Mouse (Mus musculus): Measurements from ENCODE around the gene Gm20721.
A peak's percentile ranks its signal among the peaks of the same experiment; 100 is the strongest.
"Not testable (repeated sequence)": the region's sequence is repeated elsewhere in the genome, so short reads cannot be mapped to it uniquely, and the experiment has no call there.

Gm20721 gene

GRCm38 (mm10) chr2:174346612-174346998 lies at the start of gene Gm20721:
TSS of gene Gm20721 (minus strand) at chr2:174346712.
- DNase-seq: no peak

- no peak for DNase-seq
Measured at GRCm38 (mm10) chr2:174393383-174393782, 46.9 kb upstream of the Gm20721 start.

GRCm38 (mm10) chr2:174392554-174392953 lies 46.0 kb upstream of the Gm20721 start:
- no peak for DNase-seq

GRCm38 (mm10) chr2:174391936-174392335 lies 45.4 kb upstream of the Gm20721 start:
- DNase-seq: no peak

GRCm38 (mm10) chr2:174381021-174381420 lies 34.5 kb upstream of the Gm20721 start:
- DNase-seq: no peak

- no peak for DNase-seq
Measured at GRCm38 (mm10) chr2:174366571-174366970, 20.1 kb upstream of the Gm20721 start.

- DNase-seq: no peak
Measured at GRCm38 (mm10) chr2:174359656-174360055, 13.1 kb upstream of the Gm20721 start.

GRCm38 (mm10) chr2:174358516-174358915 lies 12.0 kb upstream of the Gm20721 start:
- DNase-seq: no peak

- not testable (repeated sequence) for DNase-seq
Measured at GRCm38 (mm10) chr2:174346999-174347668, 622 bp upstream of the Gm20721 start.

- DNase-seq: no peak
Measured at GRCm38 (mm10) chr2:174344996-174345395, 1.5 kb downstream of the Gm20721 start.

GRCm38 (mm10) chr2:174344003-174344655 lies 2.4 kb downstream of the Gm20721 start:
- peak; percentile 84 to 91 for DNase-seq

- DNase-seq: no peak
Measured at GRCm38 (mm10) chr2:174343566-174343965, 2.9 kb downstream of the Gm20721 start.

GRCm38 (mm10) chr2:174342793-174343400 lies 3.6 kb downstream of the Gm20721 start:
- DNase-seq: no peak

- no peak for DNase-seq
Measured at GRCm38 (mm10) chr2:174340893-174341580, 5.5 kb downstream of the Gm20721 start.

GRCm38 (mm10) chr2:174340229-174340892 lies 6.2 kb downstream of the Gm20721 start:
- no peak for DNase-seq

GRCm38 (mm10) chr2:174339701-174340100 lies 6.8 kb downstream of the Gm20721 start:
- no peak for DNase-seq

GRCm38 (mm10) chr2:174337275-174337674 lies 9.2 kb downstream of the Gm20721 start:
- DNase-seq: no peak

GRCm38 (mm10) chr2:174334415-174334814 lies 12.1 kb downstream of the Gm20721 start:
- no peak for DNase-seq

GRCm38 (mm10) chr2:174333239-174333890 lies 13.1 kb downstream of the Gm20721 start:
- no peak for DNase-seq

GRCm38 (mm10) chr2:174331282-174332030 lies 15.1 kb downstream of the Gm20721 start:
- DNase-seq: no peak

- peak; percentile 85 to 89 for DNase-seq
Measured at GRCm38 (mm10) chr2:174330616-174331191, 15.8 kb downstream of the Gm20721 start.
